Mouse (Mus musculus) heart, adult 2 months (tissue): ENCODE measurements around the gene Pdk3. TPM values are rescaled to one million over a fixed set of nuclear protein-coding genes. Genes with fewer than 3 reads are reported as not detected.

Experiments used
- DNase-seq, 2 experiments: peaks; one replicate each; pipeline ENCODE4 v3.0.0; 2021
- H3K27ac ChIP-seq: fragments of 200-600 bp; 2 replicates; pipeline ENCODE4 v1.8.1; 2022
- H3K27me3 ChIP-seq: fragments of 200-500 bp; 2 replicates; pipeline ENCODE4 v1.6.1; 2012; ENCODE audit warnings: mild to moderate bottlenecking, low read length, inconsistent platforms, mixed read lengths; ENCODE audit not compliant: control insufficient read depth, insufficient read depth
- H3K36me3 ChIP-seq: fragments of 200-500 bp; 2 replicates; pipeline ENCODE4 v1.6.1; 2012; ENCODE audit warnings: low read length, inconsistent platforms; ENCODE audit not compliant: control insufficient read depth, insufficient read depth
- H3K4me1 ChIP-seq: fragments of 200-500 bp; 2 replicates; pipeline ENCODE4 v1.6.1; 2011; ENCODE audit warnings: low read length; ENCODE audit not compliant: control insufficient read depth, insufficient read depth
- H3K4me3 ChIP-seq: fragments of 200-600 bp; 2 replicates; pipeline ENCODE4 v1.8.1; 2022
- H3K79me2 ChIP-seq: fragments of 200-500 bp; replicated peaks from 2 replicates; pipeline ENCODE4 v1.6.1; 2012; ENCODE audit warnings: mild to moderate bottlenecking, inconsistent platforms, low read length, moderate library complexity, mixed read lengths; ENCODE audit not compliant: control insufficient read depth, insufficient read depth
- H3K9ac ChIP-seq: fragments of 200-500 bp; 2 replicates; pipeline ENCODE4 v1.6.1; 2012; ENCODE audit warnings: low read depth, mild to moderate bottlenecking, control low read depth, inconsistent platforms, low read length, mixed read lengths
- CTCF ChIP-seq: fragments of 200-600 bp; IDR thresholded peaks from 2 replicates; pipeline ENCODE4 v1.8.1; 2022; ENCODE audit warnings: antibody characterized with exemption, mild to moderate bottlenecking, moderate library complexity
- EP300 ChIP-seq: fragments of 200-500 bp; IDR thresholded peaks from 2 replicates; pipeline ENCODE4 v1.6.1; 2011; ENCODE audit warnings: low read depth, low read length, control low read depth; ENCODE audit not compliant: insufficient read depth
- POLR2A ChIP-seq: fragments of 200-500 bp; IDR thresholded peaks from 2 replicates; pipeline ENCODE4 v1.6.1; 2011; ENCODE audit warnings: mild to moderate bottlenecking, low read depth, low read length, control low read depth; ENCODE audit not compliant: insufficient read depth
- WGBS: fragments of 180-500 bp; shearing (Covaris S2); methylation state at CpG from one replicate; pipeline ENCODE4 v1.1.7; 2018; 5-methylcytosine and 5-hydroxymethylcytosine counted together
- intact Hi-C: fragments of 180-260 bp; cut with DNase I; formaldehyde crosslinking; loops from one replicate; pipeline ENCODE4 v1.15.1; 2025
- polyA plus RNA-seq: library from polyadenylated mRNA; depleted of rRNA; stranded (reverse); fragments of >200 nt; gene quantifications from 2 replicates; pipeline ENCODE4 v1.2.3, GENCODE M21; 2012; rRNA removed
- total RNA-seq, 2 experiments: library from RNA; stranded (reverse); gene quantifications; 2 replicates each; pipeline ENCODE4 v1.2.3; 2021

Gene Pdk3
- total and polyA plus RNA-seq, 3 experiments = 2.6 to 3.2 (median 3.0) TPM

- Histone ChIP-seq H3K27ac (no peak overlapping the region), H3K9ac (no peak overlapping the region), H3K36me3 (no peaks in the 10 kb centered on the region), H3K4me3 (no peak overlapping the region), H3K79me2 (no peaks in the 10 kb centered on the region), H3K27me3 (no peaks in the 10 kb centered on the region), H3K4me1 (no peaks in the 10 kb centered on the region)
- no peak for TF ChIP-seq EP300
- TF ChIP-seq CTCF = no peak
- TF ChIP-seq POLR2A = no peak
- 41% methylated on average over 8 of the region's 8 CpGs for WGBS
- intact Hi-C loops = no loop called here
- no peak for DNase-seq
These were observed 101.1 kb downstream of the Pdk3 start for GRCm38 (mm10) chrX:93730854-93731253.

- Histone ChIP-seq H3K36me3 (no peaks in the 10 kb centered on the region), H3K9ac (no peak overlapping the region), H3K79me2 (no peaks in the 10 kb centered on the region), H3K4me1 (no peaks in the 10 kb centered on the region), H3K4me3 (no peak overlapping the region), H3K27ac (no peak overlapping the region), H3K27me3 (no peaks in the 10 kb centered on the region)
- TF ChIP-seq CTCF (no peak), POLR2A (no peak), EP300 (no peak)
- WGBS = 89% methylated on average over 1 of the region's 1 CpGs
- no peak for DNase-seq
- intact Hi-C loops = no loop called here
These were observed 102.5 kb downstream of the Pdk3 start for GRCm38 (mm10) chrX:93729529-93729928.

Other genes with a start within 250 kb of the Pdk3 start
- gene Pola1, start 200.0 kb downstream of the Pdk3 start, total RNA-seq = 1 to 10 TPM; 4.0 to 6.0 TPM
- gene Pola1, start 200.0 kb downstream of the Pdk3 start, polyA plus RNA-seq = 0.43 and 0.91 TPM in 2 replicates
- under 1 TPM; 0.05 to 0.25 TPM for gene Pcyt1b, start 177.3 kb downstream of the Pdk3 start, total RNA-seq
- gene Pcyt1b, start 177.3 kb downstream of the Pdk3 start, polyA plus RNA-seq = 0.16 and 0.18 TPM in 2 replicates
- not detected for gene AU015836, start 136.5 kb upstream of the Pdk3 start, total RNA-seq
- not detected in 2 replicates for gene AU015836, start 136.5 kb upstream of the Pdk3 start, polyA plus RNA-seq